Mouse (Mus musculus): ENCODE measurements at regions not wholly inside any gene's neighbourhood (a gene's known extent, or its start where the extent isn't known, plus 50 kb on each side); places are given as distances from the start of the nearest gene placed in this dataset.

DNA sequence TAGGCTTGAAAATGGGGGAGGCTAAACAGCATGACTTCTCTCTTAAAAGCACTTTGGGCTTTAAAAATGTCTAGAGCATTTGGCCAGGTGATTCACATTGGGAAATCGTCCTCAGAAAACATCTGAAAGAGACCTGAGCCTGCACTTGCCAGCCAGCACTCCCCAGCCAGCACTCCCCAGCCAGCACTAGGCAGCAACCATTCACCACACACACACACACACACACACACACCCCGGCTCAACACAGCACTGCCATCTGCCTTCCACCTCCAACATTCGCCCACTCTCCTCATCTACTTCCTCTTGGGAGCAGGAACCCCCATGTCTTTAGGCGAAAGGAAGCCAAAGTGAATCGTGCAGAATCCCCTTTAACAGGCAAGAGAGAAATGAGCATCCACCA is 85.4 kb downstream of the Atp23 start:
- no peak for DNase-seq

DNA sequence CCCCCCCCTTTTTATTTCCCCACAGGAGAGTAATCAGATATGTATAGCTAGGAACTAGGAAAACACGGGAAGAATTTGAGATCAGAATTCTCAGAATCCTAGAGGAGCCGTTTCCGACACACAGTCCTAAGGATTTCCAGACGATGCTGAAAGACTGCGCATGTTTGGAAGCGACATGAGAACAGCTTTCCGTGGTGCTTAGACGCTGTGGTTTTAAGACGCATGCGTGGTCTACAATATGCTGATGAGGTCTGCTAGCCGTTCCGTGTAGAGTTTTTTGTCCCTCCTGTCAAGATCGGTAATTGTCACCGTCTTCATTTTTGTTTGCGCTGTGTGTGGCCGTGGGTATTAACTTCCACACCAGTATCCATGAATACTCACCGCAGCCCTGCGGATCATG is 86.2 kb downstream of the Atp23 start:
- DNase-seq, result no peak

DNA sequence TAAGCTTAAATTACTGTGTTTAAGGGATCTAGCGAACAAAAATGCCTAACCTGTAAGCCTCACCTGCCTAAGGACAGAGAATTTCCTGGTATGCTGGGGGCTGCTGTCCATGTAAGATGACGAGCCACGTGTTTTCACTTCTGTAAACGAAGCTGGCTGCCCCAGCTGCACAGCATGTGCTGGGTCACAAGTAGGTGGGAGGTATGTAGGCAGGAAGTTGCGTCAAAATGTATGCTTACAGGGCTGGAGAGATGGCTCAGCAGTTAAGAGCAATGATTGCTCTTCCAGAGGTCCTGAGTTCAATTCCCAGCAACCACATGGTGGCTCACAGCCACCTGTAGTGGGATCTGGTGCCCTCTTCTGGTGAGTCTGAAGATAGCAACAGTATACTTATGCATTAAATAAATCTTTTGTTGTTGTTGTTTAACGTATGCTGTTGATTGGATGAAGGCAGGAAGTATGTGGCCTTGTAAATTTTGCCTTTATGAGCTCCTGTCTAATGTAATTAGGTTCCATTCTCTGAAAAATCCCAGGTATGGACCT is 88.0 kb downstream of the Atp23 start:
- no peak for DNase-seq

DNA sequence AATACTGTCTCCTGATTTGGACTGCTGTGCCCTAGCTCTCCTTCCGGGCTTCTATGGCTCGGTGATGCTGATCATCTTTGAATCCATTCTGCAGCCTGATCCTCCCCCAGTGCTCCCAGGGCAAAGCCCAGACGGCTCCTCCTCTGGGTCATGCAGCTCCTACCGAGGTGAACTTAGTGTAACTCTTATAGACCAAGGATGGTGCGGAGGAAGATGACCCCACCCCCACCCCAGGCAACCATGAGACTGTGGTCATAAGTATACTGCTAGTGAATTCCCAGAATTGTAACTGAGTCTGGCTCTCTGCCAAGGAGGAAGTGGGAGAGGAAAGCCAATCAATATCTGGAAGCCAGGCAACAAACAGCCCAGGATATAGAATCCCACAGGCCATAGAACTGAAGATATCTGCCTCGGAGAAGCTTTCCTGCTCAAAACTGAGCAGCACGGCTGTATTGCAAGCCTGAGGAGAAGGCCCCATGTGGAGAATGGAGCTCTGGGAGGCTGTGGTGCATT is 88.9 kb downstream of the Atp23 start:
- no peak for DNase-seq

DNA sequence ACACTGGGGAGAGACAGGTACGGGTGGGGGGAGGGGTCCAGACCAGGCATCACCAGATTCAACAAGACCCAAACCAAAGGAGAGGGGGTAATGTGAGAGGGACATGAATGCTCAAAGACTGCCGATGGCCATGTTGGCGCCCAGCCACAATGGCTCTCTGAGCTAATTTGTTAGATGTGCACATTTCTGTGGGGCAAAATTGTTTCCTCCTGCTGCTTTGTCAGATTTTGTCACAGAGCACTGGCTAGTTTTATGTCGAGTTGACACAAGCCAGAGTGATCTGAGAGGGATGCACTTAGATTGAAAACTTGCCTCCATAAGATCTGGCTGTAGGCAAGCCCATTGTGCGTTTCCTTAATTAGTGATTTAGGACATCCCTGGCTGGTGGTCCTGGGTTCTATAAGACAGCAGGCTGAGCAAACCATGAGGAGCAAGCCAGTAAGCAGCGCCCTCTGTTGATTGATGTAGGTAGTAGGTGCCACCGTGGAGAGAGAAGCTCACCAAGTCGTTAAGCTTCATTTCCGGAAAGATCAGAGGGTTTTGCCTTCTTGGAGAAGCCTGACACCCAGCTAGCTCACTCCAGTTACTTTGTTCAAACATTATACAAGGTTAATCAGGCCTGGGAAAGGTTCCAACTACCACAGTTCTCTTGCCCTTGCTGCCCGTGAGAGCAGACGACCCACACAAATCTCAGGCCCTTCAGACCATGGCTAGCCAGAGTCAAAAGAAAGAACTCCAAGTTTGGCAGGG is 90.6 kb downstream of the Atp23 start:
- peak; percentile 45 for DNase-seq

DNA sequence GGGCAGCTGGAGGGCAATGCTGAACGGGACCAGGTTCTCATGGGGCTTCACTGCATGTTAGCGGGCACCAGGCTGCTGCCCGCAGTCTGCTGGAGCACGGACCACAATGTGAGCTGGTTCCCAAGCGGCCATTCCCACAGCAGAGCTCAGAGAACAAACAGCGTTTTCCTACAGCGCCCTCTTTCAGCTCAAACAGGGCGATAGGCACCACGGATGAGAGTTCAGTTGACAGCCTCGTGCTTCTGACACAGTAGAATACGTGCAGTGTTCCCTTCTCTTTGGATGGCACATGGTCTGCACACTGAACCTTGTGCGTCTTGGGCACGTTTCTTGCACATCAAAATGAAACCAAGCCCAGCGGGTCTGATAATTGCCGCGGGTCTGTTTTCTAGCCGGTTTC is 91.6 kb downstream of the Atp23 start:
- DNase-seq, result no peak

DNA sequence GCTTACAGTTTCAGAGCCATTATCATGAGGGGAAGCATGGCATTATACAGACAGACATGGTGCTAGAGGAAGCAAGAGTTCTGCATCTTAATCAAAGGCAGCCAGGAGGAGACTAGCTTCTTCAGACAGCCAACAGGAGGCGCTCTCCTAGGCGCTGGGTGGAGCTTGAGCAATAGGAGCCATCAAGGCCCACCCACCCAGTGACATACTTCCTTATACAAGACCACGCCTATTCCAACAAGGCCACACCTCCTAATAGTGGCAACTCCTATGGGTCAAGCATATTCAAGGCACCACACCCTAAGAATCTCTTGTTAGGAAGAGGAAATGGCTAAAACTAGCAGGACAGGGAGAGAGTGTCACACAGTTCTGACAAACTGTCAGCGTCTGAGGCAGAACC is 94.3 kb downstream of the Atp23 start:
- no peak for DNase-seq

DNA sequence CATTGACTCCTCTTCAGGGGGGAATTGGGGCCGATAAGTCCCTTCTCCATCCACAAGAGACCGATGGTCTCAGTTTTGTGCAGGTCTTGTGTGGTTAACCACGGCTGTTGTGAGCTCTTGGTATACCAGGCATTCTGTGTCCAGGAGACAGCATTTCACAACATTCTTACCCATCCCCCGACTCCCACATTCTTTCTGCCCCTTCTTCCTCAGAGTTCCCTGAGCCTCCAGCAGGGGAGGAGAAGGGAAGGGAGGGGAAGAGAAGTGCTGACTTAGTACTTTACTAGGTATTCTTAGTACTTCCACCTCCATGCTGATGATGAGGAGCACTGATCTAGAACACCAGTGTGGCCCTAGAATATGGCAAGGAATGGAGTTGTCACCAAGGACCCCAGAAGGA is 98.4 kb downstream of the Atp23 start:
- DNase-seq, result no peak

DNA sequence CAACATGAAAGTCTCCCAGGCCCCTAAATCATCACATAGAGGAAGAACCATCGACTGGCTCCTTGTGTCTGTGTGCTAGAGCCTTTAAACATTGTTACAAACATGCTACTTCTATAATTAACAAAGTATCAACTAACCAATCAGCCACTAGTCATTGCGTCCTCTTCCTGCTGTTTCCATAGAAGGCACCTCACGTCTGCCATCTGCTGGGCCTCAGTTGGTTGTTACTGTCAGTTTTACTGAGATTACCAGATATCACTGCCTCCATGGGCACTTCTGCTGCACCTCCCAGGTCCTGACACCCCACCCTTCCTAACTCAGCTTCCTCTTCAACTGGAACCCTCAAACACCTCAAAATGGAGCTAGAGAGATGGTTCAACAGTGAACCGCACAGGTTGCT is 101.8 kb downstream of the Atp23 start:
- DNase-seq, result no peak

DNA sequence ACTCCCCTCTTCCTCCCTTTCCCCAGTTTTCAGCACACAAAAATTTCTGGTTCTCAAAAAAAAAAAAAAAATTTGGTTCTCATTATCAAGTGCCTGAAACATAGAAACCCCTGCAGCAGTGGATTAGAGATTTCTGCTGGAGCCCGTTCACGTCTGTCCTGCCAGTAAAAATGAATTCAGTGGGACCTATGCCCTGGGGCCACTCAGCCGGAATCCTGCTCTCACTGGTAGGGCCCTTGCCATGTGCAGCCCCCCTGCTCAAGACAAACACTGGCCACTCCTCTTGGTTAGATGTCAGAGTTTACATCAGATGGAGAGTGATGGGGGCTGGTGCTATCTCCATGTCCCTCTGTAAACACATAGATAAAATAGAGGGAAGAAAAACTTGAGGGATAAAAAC is 108.0 kb downstream of the Atp23 start:
- DNase-seq, result no peak

DNA sequence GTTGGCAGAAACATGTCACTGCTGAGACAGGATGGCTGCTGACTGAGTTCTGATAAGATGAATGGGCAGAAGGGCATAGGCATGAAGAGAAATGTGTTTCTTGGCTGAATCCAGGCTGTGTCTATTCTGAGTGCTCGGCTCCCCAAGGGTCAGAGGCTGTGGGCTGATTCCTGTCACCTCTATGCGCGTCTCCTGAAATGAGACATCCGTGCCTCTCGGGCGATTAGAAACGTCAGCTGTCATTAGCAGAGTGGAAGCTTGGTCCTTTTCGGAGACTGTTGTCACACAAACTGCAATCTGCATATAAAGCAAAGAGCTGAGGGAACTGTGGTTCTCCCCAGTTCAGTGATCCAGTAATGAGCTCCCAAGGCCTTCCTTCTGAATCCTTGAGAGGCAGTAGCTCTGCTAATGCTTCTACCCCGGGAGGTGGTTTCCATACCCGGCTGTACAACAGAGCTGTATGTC is 108.8 kb downstream of the Atp23 start:
- DNase-seq, result no peak

DNA sequence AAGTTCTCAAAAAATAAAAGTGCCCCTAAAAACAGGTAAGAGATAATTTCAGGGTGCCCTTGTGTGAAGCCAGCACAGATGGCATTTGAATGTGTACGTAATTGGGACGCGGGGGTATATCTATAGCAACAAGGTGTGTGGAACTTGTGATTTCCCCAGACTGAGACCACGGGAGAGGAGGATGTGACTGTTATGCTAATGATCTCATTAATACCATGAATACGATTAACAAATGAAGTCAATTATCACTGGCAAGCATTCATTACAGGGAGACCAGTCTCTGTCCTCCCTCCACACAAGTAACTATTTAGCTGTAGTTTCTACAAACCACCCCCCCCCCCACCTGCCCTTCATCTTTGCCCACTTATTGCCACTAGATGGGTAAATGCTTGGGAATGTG is 112.9 kb downstream of the Atp23 start:
- no peak for DNase-seq

DNA sequence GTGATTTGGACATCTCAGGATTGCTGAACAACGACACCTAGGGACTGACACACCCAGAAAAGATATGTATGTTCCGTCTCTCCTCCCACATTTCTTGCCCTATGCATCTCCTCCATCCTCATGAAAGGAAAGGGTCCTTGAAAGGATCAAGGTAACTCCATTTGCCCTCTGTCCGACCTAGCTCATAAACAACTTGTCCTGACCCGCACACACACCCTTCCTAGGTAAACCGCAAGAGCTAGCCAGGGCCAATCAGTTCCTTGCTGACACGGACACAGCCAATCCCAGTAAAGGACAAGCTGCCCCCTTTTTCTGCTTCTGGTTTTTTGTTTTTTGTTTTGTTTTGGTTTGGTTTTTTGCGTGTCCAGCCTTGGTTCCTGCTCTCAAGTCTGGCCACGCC is 118.0 kb downstream of the Atp23 start:
- no peak for DNase-seq

DNA sequence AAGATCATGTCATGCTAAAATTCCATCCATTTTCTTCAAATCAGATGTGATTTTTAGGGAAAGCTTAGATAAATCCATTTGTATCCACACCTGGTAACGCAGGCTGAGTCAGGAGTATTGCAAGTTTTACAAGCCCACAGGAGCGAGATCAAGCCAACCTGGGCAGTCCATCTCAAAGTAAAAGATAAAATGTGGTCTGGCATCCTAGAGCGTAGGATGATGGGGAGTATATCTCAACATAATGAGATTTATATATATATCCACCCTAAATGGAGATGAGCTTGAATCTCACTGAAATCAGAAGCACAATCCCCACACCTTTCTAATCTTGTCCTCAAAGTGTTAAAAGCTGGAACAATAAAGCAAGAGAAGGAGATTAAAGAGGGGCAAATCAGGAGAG is 124.6 kb downstream of the Atp23 start:
- no peak for DNase-seq

DNA sequence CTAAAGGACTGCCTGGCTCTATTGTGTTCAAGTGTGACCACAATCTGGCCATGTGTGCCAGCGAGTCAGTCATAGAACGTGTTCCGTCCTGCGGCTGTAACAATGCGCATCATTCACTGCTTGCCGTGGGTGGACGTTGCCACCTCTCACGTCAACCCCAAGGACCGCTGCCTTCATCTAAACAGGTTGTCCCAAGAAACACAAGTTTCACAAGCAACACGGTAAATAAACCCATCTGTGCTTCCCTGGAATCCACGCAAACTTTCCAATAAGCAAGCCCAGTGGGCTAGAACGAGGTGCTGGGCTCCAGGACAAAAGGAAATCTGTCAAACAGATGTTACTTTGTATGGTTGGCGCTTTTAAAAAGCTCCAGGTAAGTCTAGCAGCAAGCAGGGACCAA is 125.2 kb downstream of the Atp23 start:
- DNase-seq, result no peak

DNA sequence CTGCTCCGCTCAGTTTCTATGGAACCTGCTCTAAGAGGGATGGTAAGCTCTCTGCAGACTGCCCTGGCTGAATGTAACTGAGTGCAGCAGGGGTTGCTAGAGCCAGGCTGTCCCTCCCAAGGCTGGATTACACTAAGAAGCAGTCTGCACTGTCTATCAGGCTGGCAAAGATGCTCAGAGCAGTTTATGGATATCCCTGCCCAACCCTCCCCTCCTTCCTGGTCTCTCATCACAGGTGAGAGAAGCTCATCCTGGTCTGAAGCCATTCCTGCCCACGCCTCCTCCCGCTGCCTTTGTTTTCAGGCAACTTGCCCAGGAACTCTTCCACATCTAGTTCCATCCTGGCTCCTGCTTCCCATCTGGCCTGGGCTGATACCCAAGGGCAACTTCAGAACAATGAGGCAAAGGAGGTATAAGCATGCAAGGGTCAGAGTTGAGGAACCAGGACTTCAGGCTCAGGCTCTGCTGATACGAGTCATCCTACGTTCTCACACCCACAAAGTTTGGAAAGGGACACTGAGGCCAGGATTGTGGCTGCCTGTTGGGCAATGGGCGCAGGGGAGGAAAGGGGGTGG is 130.6 kb downstream of the Atp23 start:
- DNase-seq, result no peak

DNA sequence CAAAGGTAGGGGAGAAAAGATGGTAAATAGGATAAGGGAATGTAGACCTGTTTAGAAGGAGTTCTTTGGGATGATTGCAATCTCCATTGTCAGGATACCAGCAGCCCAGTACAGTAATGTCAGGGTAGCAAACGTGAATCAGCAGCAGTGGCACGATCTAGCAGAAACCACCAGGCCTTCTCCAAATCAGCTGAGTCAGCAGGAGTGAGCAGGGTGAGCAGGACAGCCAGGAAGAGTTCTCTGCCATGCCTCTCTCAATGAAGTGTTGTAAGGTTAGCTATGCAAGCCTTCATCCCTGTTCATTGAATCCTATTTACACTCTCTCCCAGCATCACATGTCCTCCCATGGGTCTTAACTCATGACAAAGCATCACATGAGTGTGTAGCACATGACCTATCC is 135.5 kb downstream of the Atp23 start:
- no peak for DNase-seq

DNA sequence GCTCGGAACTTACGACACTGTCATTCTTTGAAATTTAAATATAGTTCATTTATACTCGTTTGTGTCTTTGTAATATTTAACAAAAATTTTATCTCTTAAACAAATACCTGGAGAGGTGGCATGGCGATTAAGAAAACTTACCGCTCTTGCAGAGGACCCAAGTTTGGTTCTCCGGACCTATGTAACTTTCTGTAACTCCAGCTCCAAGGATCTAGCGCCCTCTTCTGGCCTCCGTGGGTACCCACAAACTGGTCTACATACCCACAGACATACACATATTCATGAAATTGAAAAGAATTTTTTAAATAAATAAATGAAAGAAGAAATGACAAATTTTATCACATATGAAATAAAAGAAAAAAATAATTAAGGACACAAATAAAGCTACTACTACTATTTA is 136.4 kb downstream of the Atp23 start:
- no peak for DNase-seq

DNA sequence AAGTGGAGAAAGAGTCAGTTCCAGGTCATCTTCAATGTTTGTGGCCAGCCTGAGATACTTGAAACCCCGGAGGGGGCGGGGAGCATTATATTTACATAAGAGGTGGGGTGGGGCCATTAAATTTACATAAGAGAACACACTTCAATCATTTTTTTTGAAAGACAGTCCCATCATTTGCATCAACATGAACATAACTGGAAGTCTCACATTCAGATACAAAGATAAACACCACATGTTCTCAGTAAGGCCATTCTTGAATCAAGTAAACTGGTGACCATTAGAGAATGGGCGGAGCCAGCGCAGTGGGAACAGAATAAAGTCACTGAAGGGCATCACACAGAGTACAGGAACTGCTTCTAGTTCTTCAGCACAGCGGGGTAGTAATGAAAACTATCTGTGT is 137.2 kb downstream of the Atp23 start:
- no peak for DNase-seq

DNA sequence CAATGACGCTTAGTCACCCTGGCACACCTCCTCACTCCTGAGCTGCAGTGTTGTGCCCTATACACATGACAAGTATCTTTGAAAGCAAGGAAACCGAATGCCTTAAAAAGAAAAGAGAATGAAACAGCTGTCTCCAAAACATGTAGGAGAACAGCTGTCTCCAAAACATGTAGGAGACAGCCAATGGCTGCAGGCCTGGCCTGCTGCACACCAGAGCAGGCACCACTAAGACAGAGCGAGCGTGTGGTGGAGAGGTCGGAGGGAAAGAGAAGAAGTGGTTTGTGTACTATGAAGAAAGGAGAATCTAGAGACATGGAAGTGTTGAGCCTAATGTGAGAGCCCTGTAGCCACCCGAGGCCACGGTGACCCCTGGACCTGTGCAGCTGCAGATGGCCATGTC is 142.5 kb downstream of the Atp23 start:
- no peak for DNase-seq

DNA sequence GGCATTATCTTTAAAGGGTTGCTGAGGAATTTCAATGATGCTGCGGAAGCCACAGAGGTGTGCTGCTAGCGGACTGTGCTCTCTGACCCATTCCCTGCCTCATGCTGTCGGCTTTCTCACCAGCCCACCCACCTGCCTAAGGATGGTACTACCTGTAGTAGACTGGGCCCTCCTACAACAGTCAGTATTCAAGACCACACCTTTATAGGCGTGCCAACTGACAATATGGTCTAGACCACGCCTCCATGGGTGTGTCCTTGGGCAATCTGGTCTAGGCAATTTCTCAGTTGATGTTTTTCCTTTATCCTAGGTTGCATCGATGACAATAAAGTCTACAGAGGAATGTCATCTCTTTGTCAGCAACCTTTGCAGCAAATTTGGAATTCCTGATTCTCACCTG is 148.0 kb downstream of the Atp23 start:
- DNase-seq, result no peak

DNA sequence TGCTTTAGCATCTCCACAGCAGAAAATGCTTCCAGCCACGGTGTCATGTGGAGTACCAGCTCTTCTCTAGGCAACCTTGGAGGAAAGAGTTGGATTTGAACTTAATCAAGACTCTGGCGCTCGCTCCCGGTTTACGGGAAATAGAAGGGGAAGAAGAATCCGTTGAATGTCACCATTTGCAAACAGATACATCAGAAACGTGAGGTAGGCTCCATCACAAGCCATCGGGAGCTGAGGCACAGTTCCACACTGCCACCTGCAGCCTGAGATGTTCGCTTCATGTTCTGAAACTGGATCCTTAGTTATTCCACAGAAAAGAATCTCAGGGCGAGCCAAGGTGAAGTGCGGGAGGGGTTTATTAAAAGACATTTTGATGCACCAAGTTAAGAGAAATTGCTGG is 148.5 kb downstream of the Atp23 start:
- DNase-seq, result no peak

DNA sequence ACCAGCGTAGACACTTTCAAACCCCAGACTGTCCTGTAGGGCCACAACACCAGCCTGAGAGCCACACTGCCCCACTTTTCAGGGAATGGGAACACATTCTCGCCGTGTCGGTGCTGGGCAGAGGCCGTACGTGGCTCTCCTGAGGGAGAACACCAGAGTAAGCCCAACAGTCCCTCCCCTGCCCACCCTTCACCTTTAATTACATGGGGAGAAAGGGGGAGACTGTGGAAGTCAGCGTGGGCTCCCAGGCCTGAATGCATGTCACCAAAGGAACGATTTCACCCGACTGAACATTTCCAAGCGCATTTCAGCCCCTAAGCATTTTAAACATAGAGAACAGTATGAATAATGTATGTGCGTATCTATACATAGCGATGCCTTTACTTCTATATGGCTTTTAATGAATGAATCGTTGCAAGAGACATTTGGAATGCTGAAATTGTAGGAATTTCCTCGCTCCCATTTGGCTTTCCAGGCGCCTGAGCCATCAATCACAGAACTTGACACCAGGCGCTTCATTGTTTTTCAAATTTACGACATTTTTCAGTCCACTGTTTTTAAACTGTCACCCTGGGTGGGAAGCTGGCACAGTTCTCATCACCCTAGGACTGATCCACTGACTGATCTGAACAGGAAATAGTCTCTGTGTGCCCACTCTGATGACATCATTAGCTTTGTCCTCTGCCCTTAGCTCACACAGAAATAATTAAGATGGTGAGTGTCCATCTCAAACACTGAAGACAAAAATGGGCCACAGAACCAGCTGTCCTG is 152.3 kb downstream of the Atp23 start:
- no peak for DNase-seq

DNA sequence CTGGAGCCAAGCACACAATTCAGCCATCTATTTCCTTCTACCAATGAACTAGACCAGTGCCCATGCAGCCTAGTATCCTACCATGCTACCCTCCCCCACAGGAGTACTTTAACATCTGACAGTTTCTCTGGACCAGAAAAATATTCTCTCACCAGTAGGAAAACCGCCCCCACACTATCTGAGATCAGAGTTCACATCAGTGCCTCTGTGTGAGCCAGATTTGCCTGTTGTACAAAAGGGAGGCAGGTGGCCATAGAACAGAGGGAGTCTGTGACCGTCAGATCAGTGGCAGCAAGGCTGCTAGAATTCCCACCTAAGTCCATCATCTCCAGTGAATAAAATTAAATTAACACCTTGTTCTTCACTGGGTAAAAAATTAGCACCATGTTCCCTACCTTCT is 166.5 kb downstream of the Atp23 start:
- no peak for DNase-seq
